Mouse (Mus musculus) left cerebral cortex, adult 6 months (tissue): Measurements from ENCODE around the gene Ccdc150. TPM values are rescaled to one million over a fixed set of nuclear protein-coding genes. Genes with fewer than 3 reads are reported as not detected.

Source experiments
- long read RNA-seq, 2 experiments: library from polyadenylated mRNA; unstranded; transcript quantifications; one replicate each; pipeline ENCODE4 v2.0.0; 2019 to 2020
- polyA plus RNA-seq: library from polyadenylated mRNA; unstranded; fragments of <200 nt; fragmentation: Nextera tagmentation; gene quantifications from 2 replicates; pipeline ENCODE4 v1.2.3, GENCODE M21; 2021

The Ccdc150 gene
- not detected in 2 replicates for polyA plus RNA-seq
- long read RNA-seq, experiment 1, result 0 reads
- long read RNA-seq, experiment 2, result 0 reads

DNA sequence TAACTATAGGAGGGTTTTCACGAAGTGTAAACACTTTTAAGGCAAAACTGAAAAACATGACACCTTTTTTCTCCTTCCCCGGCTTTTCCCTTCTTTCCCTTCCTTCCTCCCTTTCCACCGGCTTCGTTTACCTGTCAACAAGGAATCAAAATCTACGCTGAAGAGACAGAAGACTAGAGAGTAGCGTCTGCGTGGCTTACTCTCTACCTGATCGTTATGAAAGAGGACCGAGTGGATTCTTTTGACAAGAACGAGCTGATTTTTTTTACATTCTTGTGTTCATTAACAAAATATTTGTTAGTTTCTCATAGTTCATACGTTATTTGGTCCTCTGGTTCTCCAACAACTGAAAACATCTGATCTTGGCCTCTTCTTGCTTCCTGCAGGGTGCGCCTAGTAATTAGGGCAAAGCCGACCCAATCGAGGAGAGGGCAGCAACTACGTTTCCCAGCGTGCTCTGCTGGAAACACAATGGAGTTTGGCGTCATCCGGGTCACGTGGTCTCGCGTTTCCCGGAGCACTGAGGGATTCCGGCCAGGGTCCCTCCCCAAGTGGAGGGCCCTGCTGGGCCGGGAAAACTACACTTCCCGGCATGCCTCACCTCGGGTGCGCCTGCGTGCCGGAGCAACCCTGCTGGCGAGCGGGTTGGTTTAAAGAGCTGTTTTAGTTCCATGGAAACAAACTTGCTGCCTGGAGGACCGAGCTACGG is at the start of gene Ccdc150:
Ccdc150 (plus strand) TSS at position 526 of the 709 bp plus-strand sequence.

Other genes starting within 250 kb of the Ccdc150 start
- 6.8 and 10.3 TPM in 2 replicates for gene Hecw2, start 55.5 kb upstream of the Ccdc150 start, polyA plus RNA-seq
- 15.2 and 19.6 TPM in 2 replicates for gene Gtf3c3, start 188.3 kb downstream of the Ccdc150 start, polyA plus RNA-seq